Mouse (Mus musculus) G1E (cell line): ENCODE measurements around the gene Rab5if.

ENCODE experiments used
- CTCF ChIP-seq: IDR thresholded peaks from 2 replicates; pipeline ENCODE4 v1.5.1; 2012; ENCODE audit warnings: low read depth, low read length, inconsistent platforms, mixed read lengths
- GATA2 ChIP-seq: IDR thresholded peaks from 2 replicates; pipeline ENCODE4 v1.6.1; 2012; ENCODE audit warnings: low read depth, low read length, inconsistent platforms, borderline replicate concordance
- TAL1 ChIP-seq: conservative IDR thresholded peaks from 2 replicates; pipeline ENCODE4 v1.6.1; 2012; ENCODE audit warnings: low read depth, low read length, inconsistent platforms, mixed read lengths

DNA sequence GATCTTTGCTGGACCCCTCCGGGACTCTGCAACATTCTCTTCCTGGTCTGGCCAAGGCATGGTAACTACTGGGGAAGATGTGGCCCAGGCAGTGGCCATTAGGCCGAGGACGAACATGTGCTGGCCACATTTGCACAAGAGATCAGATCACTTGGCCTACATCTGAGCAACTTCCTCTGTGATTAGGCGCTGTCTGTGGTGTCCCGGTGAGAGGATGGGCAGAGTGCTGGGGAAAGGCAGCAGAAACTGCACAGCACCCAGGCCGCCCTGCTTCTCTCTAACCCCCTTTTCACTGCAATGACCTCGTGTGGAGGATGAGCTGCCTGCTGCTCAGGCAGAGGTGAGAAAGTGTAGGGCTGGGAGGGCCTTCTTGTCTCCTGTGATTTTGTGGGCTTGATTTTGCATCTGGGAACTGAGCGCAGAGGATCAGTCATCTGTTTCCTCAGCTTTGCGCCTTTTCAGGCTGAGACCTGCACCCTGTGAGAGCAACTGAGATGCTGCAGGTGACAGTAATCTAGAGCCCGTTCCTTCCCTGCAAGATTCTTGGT, 23.2 kb downstream of the Rab5if start:
- TF ChIP-seq CTCF = no peak
- TF ChIP-seq GATA2 = no peak
- no peak for TF ChIP-seq TAL1
